Mouse (Mus musculus) CH12.LX (cell line): Measurements from ENCODE around the gene Tnfsf10.

Source experiments
- BHLHE40 ChIP-seq: IDR thresholded peaks from 2 replicates; pipeline ENCODE4 v1.6.1; 2011; ENCODE audit warnings: mild to moderate bottlenecking, low read depth, low read length, improper control_type of control experiment
- CTCF ChIP-seq, 2 experiments: IDR thresholded peaks in 1 of 2; conservative IDR thresholded peaks in 1 of 2; 2 replicates each; pipeline ENCODE4 v1.5.1; 2011 to 2012; ENCODE audit warnings: low read depth in 2 of 2, low read length in 2 of 2, improper control_type of control experiment in 1 of 2, inconsistent platforms in 1 of 2, mild to moderate bottlenecking in 1 of 2, moderate library complexity in 1 of 2
- ELF1 ChIP-seq: IDR thresholded peaks from 2 replicates; pipeline ENCODE4 v1.6.1; 2014; ENCODE audit warnings: low read depth, mild to moderate bottlenecking, inconsistent platforms, low read length, improper control_type of control experiment
- EP300 ChIP-seq: IDR thresholded peaks from 2 replicates; pipeline ENCODE4 v1.6.1; 2011; ENCODE audit warnings: low read length, improper control_type of control experiment
- GABPA ChIP-seq: IDR thresholded peaks from 2 replicates; pipeline ENCODE4 v1.6.1; 2012; ENCODE audit warnings: low read depth, low read length, improper control_type of control experiment, inconsistent platforms; ENCODE audit not compliant: insufficient replicate concordance
- HCFC1 ChIP-seq: IDR thresholded peaks from 2 replicates; pipeline ENCODE4 v1.6.1; 2012; ENCODE audit warnings: low read depth, mild to moderate bottlenecking, inconsistent platforms, low read length, improper control_type of control experiment
- NELFE ChIP-seq: IDR thresholded peaks from 2 replicates; pipeline ENCODE4 v1.6.1; 2011; ENCODE audit warnings: low read depth, low read length, improper control_type of control experiment
- POLR2A ChIP-seq: IDR thresholded peaks from 2 replicates; pipeline ENCODE4 v1.6.1; 2011; ENCODE audit warnings: low read depth, mild to moderate bottlenecking, improper control_type of control experiment, low read length
- POLR2AphosphoS2 ChIP-seq: IDR thresholded peaks from 2 replicates; pipeline ENCODE4 v1.6.1; 2011; ENCODE audit warnings: low read depth, low read length, improper control_type of control experiment
- RAD21 ChIP-seq: IDR thresholded peaks from 2 replicates; pipeline ENCODE4 v1.6.1; 2011; ENCODE audit warnings: low read depth, mild to moderate bottlenecking, low read length, improper control_type of control experiment, moderate library complexity
- TBP ChIP-seq: conservative IDR thresholded peaks from 2 replicates; pipeline ENCODE4 v1.6.1; 2011; ENCODE audit warnings: low read depth, low read length, improper control_type of control experiment
- USF1 ChIP-seq: IDR thresholded peaks from 2 replicates; pipeline ENCODE4 v1.6.1; 2014; ENCODE audit warnings: low read depth, mild to moderate bottlenecking, inconsistent platforms, low read length, improper control_type of control experiment
- ZMIZ1 ChIP-seq: IDR thresholded peaks from 2 replicates; pipeline ENCODE4 v1.6.1; 2012; ENCODE audit warnings: low read depth, mild to moderate bottlenecking, inconsistent platforms, low read length, improper control_type of control experiment
- ZNF384 ChIP-seq: IDR thresholded peaks from 2 replicates; pipeline ENCODE4 v1.6.1; 2012; ENCODE audit warnings: low read depth, low read length, improper control_type of control experiment, inconsistent platforms

DNA sequence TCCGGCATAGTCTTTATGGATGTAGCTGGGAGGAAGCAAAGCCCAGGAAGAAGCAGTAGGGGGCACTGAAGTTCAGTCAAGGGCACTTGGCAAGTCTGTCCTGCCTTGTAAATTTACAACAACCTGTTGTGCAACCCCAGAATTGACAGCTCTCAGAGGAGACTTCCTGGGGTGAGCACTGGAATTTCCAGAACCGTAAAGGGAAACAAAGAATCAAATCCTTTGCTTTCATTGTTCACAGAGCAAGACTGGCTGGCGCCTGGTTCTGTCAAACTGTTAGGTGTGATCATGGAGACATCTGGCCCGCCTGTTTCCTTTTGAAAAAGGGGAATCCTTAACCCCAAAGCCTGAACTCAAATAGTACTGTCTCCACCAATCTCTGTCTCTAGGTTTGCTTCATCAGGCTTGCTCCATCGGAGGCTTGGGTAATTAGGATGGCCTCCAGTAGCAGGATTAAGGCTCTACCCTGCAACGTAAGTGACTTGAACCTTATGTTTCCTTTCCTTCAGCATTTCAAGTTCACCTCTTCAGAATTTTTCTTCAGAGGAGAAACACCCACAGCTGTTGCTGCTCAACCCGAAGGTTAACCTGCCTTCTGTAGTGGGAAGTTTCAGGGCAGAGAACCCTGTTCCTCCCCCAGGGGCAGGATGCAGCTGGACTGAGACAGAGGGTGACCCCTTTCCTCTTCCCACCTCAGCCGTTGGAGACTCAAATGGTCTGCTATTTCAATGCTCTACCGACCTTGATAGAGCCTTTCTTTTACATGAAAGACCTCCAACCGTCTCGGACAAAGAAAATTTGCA lies 46.5 kb upstream of the Tnfsf10 start:
- TF ChIP-seq CTCF (conservative IDR thresholded peaks at IDR 0.05 in 1 of 2, IDR thresholded peaks at IDR 0.05 in 1 of 2; ENCODE audit: low read depth in 2 of 2, low read length in 2 of 2), result peak; percentile 11 to 70; a peak in 2 of 4 replicates
- TF ChIP-seq POLR2AphosphoS2, result no peak
- no peak for TF ChIP-seq TBP
- TF ChIP-seq USF1, result no peak
- no peak for TF ChIP-seq POLR2A
- no peak for TF ChIP-seq ZMIZ1
- no peak for TF ChIP-seq BHLHE40
- TF ChIP-seq EP300, result no peak
- no peak for TF ChIP-seq GABPA
- no peak for TF ChIP-seq ZNF384
- no peak for TF ChIP-seq ELF1
- TF ChIP-seq NELFE, result no peak
- peak; percentile 62 for TF ChIP-seq RAD21
- TF ChIP-seq HCFC1, result no peak
